Comparison of ENCODE assay signal across 11 mouse cellular contexts in genomic region chr4:41638186-41638731, GRCm38 (mm10). TPM values are rescaled to one million over a fixed set of nuclear protein-coding genes. Genes with fewer than 3 reads are reported as not detected.
DNase-seq lines count a peak whose midpoint lies in the region; ATAC-seq lines count a peak whose summit lies in the region.
"Had no signal": no experiment of that assay in that cellular context is flagged by ENCODE, and none has a peak within 500 bp of the region (broad histone marks: within the 10 kb centered on the region; RNA-seq: fewer than 3 reads in every experiment).

No protein-coding gene starts in this region.

- no peak for ATAC-seq in kidney, embryonic 15.5 days (replicated peaks; ENCODE audit: low FRiP score)
- no peak for ATAC-seq in forebrain, embryonic 14.5 days
- no peak for ATAC-seq in neural tube, embryonic 15.5 days (ENCODE audit: low FRiP score)

- H3K27me3 ChIP-seq in kidney, embryonic 15.5 days, result peaks cover 14% of the 10 kb centered on the region
- H3K27me3 ChIP-seq in forebrain, embryonic 14.5 days (replicated peaks; ENCODE audit: control insufficient read depth, insufficient read depth, low read length), result no peaks in the 10 kb centered on the region
- H3K27me3 ChIP-seq in limb, embryonic 10.5 days (ENCODE audit: low read depth, poor library complexity, severe bottlenecking), result peaks cover 36% of the 10 kb centered on the region
- H3K27me3 ChIP-seq in neural tube, embryonic 15.5 days (replicated peaks), result no peaks in the 10 kb centered on the region

- no peak for DNase-seq in kidney, adult 9 months
- DNase-seq in forebrain, embryonic 14.5 days (ENCODE audit: low spot score), result no peak
- no peak for DNase-seq in limb, embryonic 10.5 days (ENCODE audit: low spot score)
- no peak for DNase-seq in gastrocnemius, postnatal 25 days
- no peak for DNase-seq in left cerebral cortex, adult 9 months (ENCODE audit: low spot score in 2 of 2)
- no peak for DNase-seq in embryo, embryonic 10.5 days (ENCODE audit: low spot score)
- DNase-seq: kidney, adult 18-20 months; lung, embryonic 14.5 days had no signal

- H3K9me3 ChIP-seq in kidney, embryonic 15.5 days (replicated peaks), result no peaks in the 10 kb centered on the region
- H3K9me3 ChIP-seq in forebrain, embryonic 14.5 days (replicated peaks; ENCODE audit: control insufficient read depth, low read length), result no peaks in the 10 kb centered on the region
- no peaks in the 10 kb centered on the region for H3K9me3 ChIP-seq in limb, embryonic 10.5 days (replicated peaks)
- H3K9me3 ChIP-seq in neural tube, embryonic 15.5 days (replicated peaks), result no peaks in the 10 kb centered on the region

- WGBS in kidney, embryonic 15.5 days, result 91% methylated on average over 10 of the region's 10 CpGs
- 94% methylated on average over 10 of the region's 10 CpGs for WGBS in forebrain, embryonic 14.5 days
- WGBS in limb, embryonic 10.5 days, result 95% methylated on average over 10 of the region's 10 CpGs
- 87% methylated on average over 10 of the region's 10 CpGs for WGBS in neural tube, embryonic 15.5 days

- H3K4me3 ChIP-seq in kidney, embryonic 15.5 days (replicated peaks), result no peak overlapping the region
- no peak overlapping the region for H3K4me3 ChIP-seq in forebrain, embryonic 14.5 days (ENCODE audit: low read depth, low read length)
- no peak overlapping the region for H3K4me3 ChIP-seq in limb, embryonic 10.5 days
- H3K4me3 ChIP-seq in neural tube, embryonic 15.5 days (replicated peaks), result peak overlapping the region; percentile 73; the same call in 1 of the 2 replicates

- peaks cover 55% of the 10 kb centered on the region for H3K4me1 ChIP-seq in kidney, embryonic 15.5 days
- H3K4me1 ChIP-seq in forebrain, embryonic 14.5 days (ENCODE audit: control insufficient read depth, insufficient read depth, low read length), result peaks cover 13% of the 10 kb centered on the region
- H3K4me1 ChIP-seq in limb, embryonic 10.5 days, result peaks cover 72% of the 10 kb centered on the region
- H3K4me1 ChIP-seq in neural tube, embryonic 15.5 days, result peaks cover 47% of the 10 kb centered on the region

- no peaks in the 10 kb centered on the region for H3K36me3 ChIP-seq in kidney, embryonic 15.5 days
- peaks cover 3% of the 10 kb centered on the region; the same call in 1 of the 2 replicates for H3K36me3 ChIP-seq in forebrain, embryonic 14.5 days (ENCODE audit: control insufficient read depth, insufficient read depth, low read length)
- H3K36me3 ChIP-seq in limb, embryonic 10.5 days, result peaks cover 9% of the 10 kb centered on the region
- H3K36me3 ChIP-seq in neural tube, embryonic 15.5 days, result no peaks in the 10 kb centered on the region

- no peak overlapping the region for H3K27ac ChIP-seq in kidney, embryonic 15.5 days
- no peak overlapping the region for H3K27ac ChIP-seq in forebrain, embryonic 14.5 days (ENCODE audit: low read depth, low read length)
- H3K27ac ChIP-seq in limb, embryonic 10.5 days, result peak overlapping the region; percentile 94; the same call in 1 of the 2 replicates
- H3K27ac ChIP-seq in neural tube, embryonic 15.5 days (replicated peaks), result no peak overlapping the region

- no peak overlapping the region for H3K9ac ChIP-seq in kidney, embryonic 15.5 days
- H3K9ac ChIP-seq in forebrain, embryonic 14.5 days (ENCODE audit: low read length), result peak overlapping the region; percentile 98; the same call in 1 of the 2 replicates
- peak overlapping the region; percentile 92 for H3K9ac ChIP-seq in neural tube, embryonic 15.5 days (replicated peaks)

- H3K4me2 ChIP-seq in kidney, embryonic 15.5 days, result peak overlapping the region; percentile 85; the same call in 1 of the 2 replicates
- H3K4me2 ChIP-seq in forebrain, embryonic 14.5 days (ENCODE audit: low read length), result peak overlapping the region; percentile 62
- H3K4me2 ChIP-seq in neural tube, embryonic 15.5 days, result peak overlapping the region; percentile 81
- H3K4me2 ChIP-seq: heart, embryonic 11.5 days had no signal

RNA-seq across cellular contexts. Expression of gene Enho, which starts 1.9 kb away (rescaled TPM):
- 19.1 and 22.6 TPM in 2 replicates for polyA plus RNA-seq in kidney, embryonic 15.5 days (2015; fragmentation: Nextera tagmentation; extraction: Ambion mirVana)
- 64.7 and 73.9 TPM in 2 replicates for polyA plus RNA-seq in forebrain, embryonic 14.5 days (2014; fragmentation: Nextera tagmentation; extraction: Ambion mirVana)
- polyA plus RNA-seq in limb, embryonic 10.5 days (2016; fragmentation: Nextera tagmentation; extraction: Ambion mirVana), result 21.0 and 24.2 TPM in 2 replicates
- 89.8 and 111 TPM in 2 replicates for polyA plus RNA-seq in neural tube, embryonic 15.5 days (2015; fragmentation: Nextera tagmentation; extraction: Ambion mirVana)
- 10 to 100 TPM; 12.7 to 15.7 TPM for total RNA-seq in gastrocnemius, postnatal 25 days (2021)

RNA-seq across cellular contexts. Expression of gene Cntfr, which starts 58.6 kb away (rescaled TPM):
- polyA plus RNA-seq in kidney, embryonic 15.5 days (2015; fragmentation: Nextera tagmentation; extraction: Ambion mirVana), result 19.8 and 22.1 TPM in 2 replicates
- polyA plus RNA-seq in forebrain, embryonic 14.5 days (2014; fragmentation: Nextera tagmentation; extraction: Ambion mirVana), result 12.6 and 12.7 TPM in 2 replicates
- 6.1 and 7.8 TPM in 2 replicates for polyA plus RNA-seq in limb, embryonic 10.5 days (2016; fragmentation: Nextera tagmentation; extraction: Ambion mirVana)
- 23.1 and 27.2 TPM in 2 replicates for polyA plus RNA-seq in neural tube, embryonic 15.5 days (2015; fragmentation: Nextera tagmentation; extraction: Ambion mirVana)
- 10 to 100 TPM; 33.5 to 34.7 TPM for total RNA-seq in gastrocnemius, postnatal 25 days (2021)
